Mouse (Mus musculus) kidney, postnatal 36 days (tissue): ENCODE data around the gene Gcnt2.
A peak's percentile ranks its signal among the peaks of the same experiment; 100 is the strongest.

Experiments used
- DNase-seq, 2 experiments: peaks; one replicate each; pipeline ENCODE4 v3.0.0; 2021 to 2022; ENCODE audit warnings: mixed read lengths in 2 of 2

The Gcnt2 gene

GRCm38 (mm10) chr13:40859652-40860399, at the start of gene Gcnt2:
Gcnt2 (plus strand) TSS chr13:40859754.
- DNase-seq, result peak; percentile 82 to 91

GRCm38 (mm10) chr13:40820617-40821016, 38.9 kb upstream of the Gcnt2 start:
- no peak for DNase-seq

- DNase-seq, result no peak
Measured at GRCm38 (mm10) chr13:40821911-40822310, 37.6 kb upstream of the Gcnt2 start.

- no peak for DNase-seq
Measured at GRCm38 (mm10) chr13:40841146-40841787, 18.3 kb upstream of the Gcnt2 start.

- no peak for DNase-seq
Measured at GRCm38 (mm10) chr13:40842141-40842540, 17.4 kb upstream of the Gcnt2 start.

GRCm38 (mm10) chr13:40843418-40844067, 16.0 kb upstream of the Gcnt2 start:
- DNase-seq, result peak; percentile 84 to 90

- DNase-seq, result no peak
Measured at GRCm38 (mm10) chr13:40844144-40844543, 15.4 kb upstream of the Gcnt2 start.

- DNase-seq, result no peak
Measured at GRCm38 (mm10) chr13:40845951-40846350, 13.6 kb upstream of the Gcnt2 start.

- peak in 1 of 2 experiments; percentile 64 for DNase-seq
Measured at GRCm38 (mm10) chr13:40846375-40846774, 13.2 kb upstream of the Gcnt2 start.

GRCm38 (mm10) chr13:40847898-40848297, 11.7 kb upstream of the Gcnt2 start:
- DNase-seq, result peak in 1 of 2 experiments; percentile 37

- DNase-seq, result peak; percentile 27 to 47
Measured at GRCm38 (mm10) chr13:40850686-40851085, 8.9 kb upstream of the Gcnt2 start.

GRCm38 (mm10) chr13:40851281-40851680, 8.3 kb upstream of the Gcnt2 start:
- DNase-seq, result no peak

- DNase-seq, result peak; percentile 54 to 70
Measured at GRCm38 (mm10) chr13:40851961-40852360, 7.6 kb upstream of the Gcnt2 start.

- peak in 1 of 2 experiments; percentile 40 for DNase-seq
Measured at GRCm38 (mm10) chr13:40852791-40853190, 6.8 kb upstream of the Gcnt2 start.

- DNase-seq, result no peak
Measured at GRCm38 (mm10) chr13:40853842-40854241, 5.7 kb upstream of the Gcnt2 start.

GRCm38 (mm10) chr13:40854451-40855058, 5.0 kb upstream of the Gcnt2 start:
- peak; percentile 70 to 90 for DNase-seq

- peak; percentile 43 to 62 for DNase-seq
Measured at GRCm38 (mm10) chr13:40855266-40855665, 4.3 kb upstream of the Gcnt2 start.

- no peak for DNase-seq
Measured at GRCm38 (mm10) chr13:40856786-40857185, 2.8 kb upstream of the Gcnt2 start.

GRCm38 (mm10) chr13:40857281-40857818, 2.2 kb upstream of the Gcnt2 start:
- no peak for DNase-seq

GRCm38 (mm10) chr13:40859225-40859624, 329 bp upstream of the Gcnt2 start:
- DNase-seq, result peak in 1 of 2 experiments; percentile 25

GRCm38 (mm10) chr13:40863006-40863405, 3.5 kb downstream of the Gcnt2 start:
- no peak for DNase-seq

GRCm38 (mm10) chr13:40868844-40869587, 9.5 kb downstream of the Gcnt2 start:
- DNase-seq, result peak in 1 of 2 experiments; percentile 21
